Mouse (Mus musculus): ENCODE measurements at regions not wholly inside any gene's neighbourhood (a gene's known extent, or its start where the extent isn't known, plus 50 kb on each side); places are given as distances from the start of the nearest gene placed in this dataset.
A peak's percentile ranks its signal among the peaks of the same experiment; 100 is the strongest.

DNA sequence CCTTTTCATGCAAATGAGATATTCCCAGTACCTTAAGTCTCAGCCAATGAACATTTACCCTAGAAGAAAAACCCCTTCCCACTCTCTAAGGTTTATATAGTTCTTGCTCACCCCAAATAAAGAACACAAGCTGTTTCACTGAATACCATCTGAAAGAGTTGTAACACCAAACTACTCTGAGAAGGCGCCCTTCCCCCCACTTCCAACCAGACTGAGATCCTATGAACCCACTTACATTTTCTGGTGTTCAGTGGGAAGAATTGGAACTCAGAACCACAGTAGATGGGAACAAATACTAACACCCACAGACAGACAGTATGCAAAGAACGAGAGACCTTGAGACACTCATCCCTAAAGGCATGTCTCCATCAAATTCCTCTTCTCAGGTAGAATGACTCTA lies 65.4 kb upstream of the Smlr1 start:
- peak in 1 of 2 experiments; percentile 33 for DNase-seq (ENCODE audit: extremely low spot score in 1 of 2, low spot score in 2 of 2)
- intact Hi-C loops (cut with DNase I): no loop called here

- DNase-seq (ENCODE audit: extremely low spot score in 1 of 2, low spot score in 2 of 2): no peak
- intact Hi-C loops (cut with DNase I): no loop called here
Measured at GRCm38 (mm10) chr10:25589316-25589645, 53.2 kb upstream of the Smlr1 start.

GRCm38 (mm10) chr10:25588611-25589315 lies 52.7 kb upstream of the Smlr1 start:
- intact Hi-C loops (cut with DNase I): no loop called here
- DNase-seq (ENCODE audit: extremely low spot score in 1 of 2, low spot score in 2 of 2): no peak
